Mouse (Mus musculus) hindbrain, embryonic 11.5 days (tissue): ENCODE data around the gene Dusp1. TPM values are rescaled to one million over a fixed set of nuclear protein-coding genes. Genes with fewer than 3 reads are reported as not detected.

ENCODE experiments used
- ATAC-seq: fragments of 200-750 bp; cut with Nextera tagmentation; 2 replicates; pipeline ENCODE4 v1.8.0; 2017; ENCODE audit warnings: mild to moderate bottlenecking, moderate TSS enrichment, moderate library complexity; ENCODE audit not compliant: low FRiP score
- DNase-seq: peaks from one replicate; pipeline ENCODE4 v3.0.0-alpha.2; 2015; ENCODE audit warnings: low spot score
- H3K27ac ChIP-seq: fragments of 300-500 bp; sonication (generic); 2 replicates; pipeline ENCODE4 v1.5.1; 2014; ENCODE audit warnings: mild to moderate bottlenecking, low read depth, low read length
- H3K27me3 ChIP-seq: fragments of 300-500 bp; sonication (generic); 2 replicates; pipeline ENCODE4 v1.6.1; 2014; ENCODE audit warnings: mild to moderate bottlenecking, low read length, moderate library complexity, mixed read lengths; ENCODE audit not compliant: control insufficient read depth, insufficient read depth
- H3K36me3 ChIP-seq: fragments of 300-500 bp; sonication (generic); 2 replicates; pipeline ENCODE4 v1.6.1; 2014; ENCODE audit warnings: mild to moderate bottlenecking, low read length, moderate library complexity, mixed read lengths; ENCODE audit not compliant: control insufficient read depth, insufficient read depth
- H3K4me1 ChIP-seq: fragments of 300-500 bp; sonication (generic); replicated peaks from 2 replicates; pipeline ENCODE4 v1.6.1; 2014; ENCODE audit warnings: low read length, mixed read lengths; ENCODE audit not compliant: control insufficient read depth, insufficient read depth
- H3K4me2 ChIP-seq: fragments of 300-500 bp; sonication (generic); replicated peaks from 2 replicates; pipeline ENCODE4 v1.6.1; 2014; ENCODE audit warnings: mild to moderate bottlenecking, low read depth, low read length
- H3K4me3 ChIP-seq: fragments of 300-500 bp; sonication (generic); 2 replicates; pipeline ENCODE4 v1.5.1; 2014; ENCODE audit warnings: low read depth, low read length
- H3K9ac ChIP-seq: fragments of 300-500 bp; sonication (generic); 2 replicates; pipeline ENCODE4 v1.6.1; 2014; ENCODE audit warnings: low read depth, low read length
- H3K9me3 ChIP-seq: fragments of 300-500 bp; sonication (generic); 2 replicates; pipeline ENCODE4 v1.6.1; 2016; ENCODE audit warnings: low read length; ENCODE audit not compliant: control insufficient read depth
- WGBS: fragments of 180-500 bp; shearing (Covaris S2); extraction: QIAGEN DNeasy Blood & Tissue Kit; methylation state at CpG from one replicate; pipeline ENCODE4 v1.1.7; 2014; 5-methylcytosine and 5-hydroxymethylcytosine counted together
- polyA plus RNA-seq: library from polyadenylated mRNA; unstranded; fragments of >200 nt; fragmentation: Nextera tagmentation; extraction: Ambion mirVana; gene quantifications from 2 replicates; pipeline ENCODE4 v1.2.1, GENCODE M21; 2014

Gene Dusp1
- polyA plus RNA-seq, 1 experiment from 2014 or later: 34.9 TPM

GRCm38 (mm10) chr17:26562292-26562691 is 364 bp upstream of the Dusp1 start:
- no peak for ATAC-seq

DNA sequence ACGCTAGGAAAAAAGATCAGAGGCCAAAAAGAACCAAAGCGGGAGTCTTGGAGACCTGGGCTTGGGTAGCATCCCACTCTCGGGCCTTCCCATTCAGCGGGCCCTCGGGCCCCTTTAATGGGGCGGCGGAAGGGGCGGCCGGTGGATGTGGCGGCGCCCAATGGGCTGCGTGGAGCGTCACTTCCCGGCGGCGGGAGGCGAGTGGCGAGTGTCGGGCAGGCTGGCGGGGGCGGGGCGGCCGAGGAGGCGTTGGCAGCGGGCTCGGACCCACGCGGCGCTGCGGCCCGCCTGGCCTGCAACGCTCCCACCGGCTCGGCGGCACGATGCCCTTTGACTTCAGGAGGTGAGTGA is 663 bp downstream of the Dusp1 start, which contains the start of gene Ergic1:
TSS of gene Ergic1 (plus strand) at position 200 of the 351 bp plus-strand sequence.
- Histone ChIP-seq H3K9ac (peak within 1 kb of the TSS; percentile 90), H3K4me1 (peaks cover 16% of the 10 kb centered on the region), H3K27me3 (no peaks in the 10 kb centered on the region), H3K27ac (peak within 1 kb of the TSS; percentile 70), H3K36me3 (0 out of 2 replicates have a peak, but pooled peaks cover 2% of the 10 kb centered on the region), H3K4me2 (peak within 1 kb of the TSS; percentile 95), H3K4me3 (peak within 1 kb of the TSS; percentile 71), H3K9me3 (no peaks in the 10 kb centered on the region)
- ATAC-seq: peak; percentile 96
- DNase-seq: peak; percentile 93
- 1% methylated on average over 36 of the region's 36 CpGs for WGBS

More at GRCm38 (mm10) chr17:26562292-26562691, 364 bp upstream of the Dusp1 start:
- no peak overlapping the region for H3K27ac ChIP-seq
- H3K36me3 ChIP-seq: 0 out of 2 replicates have a peak, but pooled peaks cover 2% of the 10 kb centered on the region
- no peaks in the 10 kb centered on the region for H3K9me3 ChIP-seq
- peak overlapping the region; percentile 90 for H3K9ac ChIP-seq
- no peak for DNase-seq
- H3K27me3 ChIP-seq: no peaks in the 10 kb centered on the region
- H3K4me2 ChIP-seq: peak overlapping the region; percentile 95
- H3K4me3 ChIP-seq: peak overlapping the region; percentile 71
- WGBS: 71% methylated on average over 4 of the region's 4 CpGs
- H3K4me1 ChIP-seq: peaks cover 16% of the 10 kb centered on the region

GRCm38 (mm10) chr17:26560526-26561289 is 1.2 kb downstream of the Dusp1 start:
- Histone ChIP-seq H3K4me1 (peaks cover 16% of the 10 kb centered on the region), H3K27me3 (no peaks in the 10 kb centered on the region), H3K9me3 (no peaks in the 10 kb centered on the region), H3K27ac (peak overlapping the region; percentile 70), H3K36me3 (0 out of 2 replicates have a peak, but pooled peaks cover 2% of the 10 kb centered on the region), H3K9ac (peak overlapping the region; percentile 90), H3K4me2 (peak overlapping the region; percentile 95), H3K4me3 (peak overlapping the region; percentile 71)
- 37% methylated on average over 9 of the region's 9 CpGs for WGBS
- DNase-seq: no peak
- peak; percentile 25; the same call in 1 of the 2 replicates for ATAC-seq

DNA sequence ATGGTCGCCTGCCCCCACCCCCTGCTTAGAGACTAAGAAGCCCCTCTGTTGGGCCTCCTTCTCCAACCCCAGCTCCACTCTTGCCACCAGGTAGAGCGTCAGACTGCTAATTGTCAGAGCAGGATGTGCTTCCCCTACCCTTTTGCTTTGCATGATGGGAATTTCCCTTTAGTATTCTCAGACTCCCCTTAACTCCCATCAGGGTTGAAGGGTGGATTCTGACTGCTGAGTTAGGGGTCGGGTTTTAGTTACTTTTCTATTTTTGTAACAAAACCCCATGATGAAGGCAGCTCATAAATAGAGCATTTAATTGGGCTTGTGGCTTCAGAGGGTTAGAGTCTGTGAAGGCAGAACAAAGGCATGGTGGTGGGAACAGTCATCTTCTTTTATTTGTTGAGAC is 8.9 kb downstream of the Dusp1 start:
- Histone ChIP-seq H3K4me1 (no peaks in the 10 kb centered on the region; the same call in 1 of the 2 replicates), H3K4me3 (no peak overlapping the region), H3K27ac (no peak overlapping the region), H3K9ac (no peak overlapping the region), H3K27me3 (no peaks in the 10 kb centered on the region), H3K4me2 (no peak overlapping the region), H3K36me3 (no peaks in the 10 kb centered on the region), H3K9me3 (no peaks in the 10 kb centered on the region)
- no peak for ATAC-seq
- no peak for DNase-seq
- WGBS: 79% methylated on average over 3 of the region's 3 CpGs

DNA sequence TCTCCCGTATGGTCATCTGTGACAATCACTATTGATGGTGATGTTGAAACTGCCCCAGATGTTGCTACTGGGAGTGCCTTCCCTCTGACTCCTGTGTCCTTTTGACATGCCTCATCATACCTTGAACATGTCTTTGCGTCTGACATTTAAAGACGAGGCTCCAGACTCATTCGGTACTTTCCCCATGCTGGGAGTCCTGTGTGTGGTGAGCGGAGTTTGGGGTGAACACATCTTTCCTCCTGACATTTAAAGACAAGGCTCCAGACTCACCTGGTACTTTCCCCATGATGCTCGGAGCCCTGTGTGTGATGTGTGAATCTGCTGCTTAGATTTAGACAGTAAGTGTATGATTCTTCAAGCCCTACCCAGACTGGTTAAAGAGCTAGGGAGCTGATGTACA is 10.8 kb downstream of the Dusp1 start:
- no peaks in the 10 kb centered on the region for H3K36me3 ChIP-seq
- no peak overlapping the region for H3K4me3 ChIP-seq
- WGBS: 92% methylated on average over 6 of the region's 6 CpGs
- H3K4me2 ChIP-seq: no peak overlapping the region
- H3K27me3 ChIP-seq: no peaks in the 10 kb centered on the region
- H3K4me1 ChIP-seq: no peaks in the 10 kb centered on the region; the same call in 1 of the 2 replicates
- ATAC-seq (no peak), DNase-seq (no peak)
- no peaks in the 10 kb centered on the region for H3K9me3 ChIP-seq
- no peak overlapping the region for H3K9ac ChIP-seq
- H3K27ac ChIP-seq: no peak overlapping the region

- H3K4me3 ChIP-seq: no peak overlapping the region
- DNase-seq: no peak
- H3K9me3 ChIP-seq: no peaks in the 10 kb centered on the region
- ATAC-seq: no peak
- WGBS: 7% methylated on average over 12 of the region's 12 CpGs
- no peak overlapping the region for H3K9ac ChIP-seq
- H3K4me1 ChIP-seq: no peaks in the 10 kb centered on the region; the same call in 1 of the 2 replicates
- no peaks in the 10 kb centered on the region for H3K27me3 ChIP-seq
- no peak overlapping the region for H3K4me2 ChIP-seq
- H3K27ac ChIP-seq: no peak overlapping the region
- no peaks in the 10 kb centered on the region for H3K36me3 ChIP-seq
These were observed 12.6 kb downstream of the Dusp1 start for GRCm38 (mm10) chr17:26549148-26549809.

GRCm38 (mm10) chr17:26548566-26548965 is 13.4 kb downstream of the Dusp1 start:
- no peak for DNase-seq
- Histone ChIP-seq H3K9me3 (no peaks in the 10 kb centered on the region), H3K9ac (no peak overlapping the region), H3K4me2 (0 out of 2 replicates have a peak overlapping the region, but pooled peaks have one; percentile 3), H3K4me1 (no peaks in the 10 kb centered on the region; the same call in 1 of the 2 replicates), H3K27ac (no peak overlapping the region), H3K36me3 (no peaks in the 10 kb centered on the region), H3K27me3 (no peaks in the 10 kb centered on the region), H3K4me3 (no peak overlapping the region)
- ATAC-seq: no peak
- 15% methylated on average over 4 of the region's 5 CpGs for WGBS

GRCm38 (mm10) chr17:26547771-26548170 is 14.2 kb downstream of the Dusp1 start:
- Histone ChIP-seq H3K4me3 (no peak overlapping the region), H3K4me1 (no peaks in the 10 kb centered on the region; the same call in 1 of the 2 replicates), H3K9ac (no peak overlapping the region), H3K27ac (no peak overlapping the region), H3K36me3 (no peaks in the 10 kb centered on the region), H3K27me3 (no peaks in the 10 kb centered on the region), H3K9me3 (no peaks in the 10 kb centered on the region), H3K4me2 (no peak overlapping the region)
- WGBS: 40% methylated on average over 5 of the region's 7 CpGs
- ATAC-seq (no peak), DNase-seq (no peak)
